Mouse (Mus musculus) cortical plate, adult 2 months (tissue): ENCODE data around the gene Ren1. TPM values are rescaled to one million over a fixed set of nuclear protein-coding genes. Genes with fewer than 3 reads are reported as not detected.

Experiments
- H3K27ac ChIP-seq: fragments of 200-500 bp; 2 replicates; pipeline ENCODE4 v1.5.1; 2012; ENCODE audit warnings: low read length, control low read depth, inconsistent platforms; ENCODE audit not compliant: insufficient read depth
- H3K4me1 ChIP-seq: fragments of 200-500 bp; 2 replicates; pipeline ENCODE4 v1.6.1; 2011; ENCODE audit warnings: low read length; ENCODE audit not compliant: control insufficient read depth, insufficient read depth
- H3K4me3 ChIP-seq: fragments of 200-500 bp; 2 replicates; pipeline ENCODE4 v1.5.1; 2011; ENCODE audit warnings: mild to moderate bottlenecking, low read length, control low read depth; ENCODE audit not compliant: insufficient read depth
- CTCF ChIP-seq: fragments of 200-500 bp; IDR thresholded peaks from 2 replicates; pipeline ENCODE4 v1.5.1; 2011; ENCODE audit warnings: mild to moderate bottlenecking, control low read depth, low read length; ENCODE audit not compliant: insufficient read depth; ENCODE audit errors: extremely low read depth
- POLR2A ChIP-seq: fragments of 200-500 bp; IDR thresholded peaks from 2 replicates; pipeline ENCODE4 v1.6.1; 2011; ENCODE audit warnings: mild to moderate bottlenecking, low read length, control low read depth; ENCODE audit not compliant: insufficient read depth; ENCODE audit errors: extremely low read depth
- polyA plus RNA-seq: library from polyadenylated mRNA; depleted of rRNA; stranded (reverse); fragments of >200 nt; gene quantifications from 2 replicates; pipeline ENCODE4 v1.2.3, GENCODE M21; 2012

Gene Ren1
- polyA plus RNA-seq, 1 experiment = 0.06 TPM

DNA sequence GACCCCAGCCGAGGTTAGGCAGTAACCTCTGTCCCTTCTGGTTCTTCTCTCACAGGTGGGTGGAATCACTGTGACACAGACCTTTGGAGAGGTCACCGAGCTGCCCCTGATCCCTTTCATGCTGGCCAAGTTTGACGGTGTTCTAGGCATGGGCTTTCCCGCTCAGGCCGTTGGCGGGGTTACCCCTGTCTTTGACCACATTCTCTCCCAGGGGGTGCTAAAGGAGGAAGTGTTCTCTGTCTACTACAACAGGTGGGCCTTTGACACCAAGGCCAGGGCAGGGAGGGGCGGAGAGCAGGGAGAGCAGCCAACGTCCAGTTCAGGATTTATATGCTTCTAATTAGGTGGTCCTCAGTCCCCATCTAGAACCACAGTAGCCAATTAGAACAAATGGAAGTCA is 6.0 kb downstream of the Ren1 start:
- Histone ChIP-seq H3K27ac (no peak overlapping the region), H3K4me1 (no peaks in the 10 kb centered on the region), H3K4me3 (no peak overlapping the region)
- TF ChIP-seq CTCF (no peak), POLR2A (no peak)

- no peak overlapping the region for H3K27ac ChIP-seq
- no peak for TF ChIP-seq CTCF
- no peak for TF ChIP-seq POLR2A
- H3K4me1 ChIP-seq = no peaks in the 10 kb centered on the region
- H3K4me3 ChIP-seq = no peak overlapping the region
Measured at GRCm38 (mm10) chr1:133361006-133361405, 10.7 kb downstream of the Ren1 start.

- Histone ChIP-seq H3K4me3 (no peak overlapping the region), H3K4me1 (no peaks in the 10 kb centered on the region)
- TF ChIP-seq CTCF (no peak), POLR2A (no peak)
Measured at GRCm38 (mm10) chr1:133362103-133362502, 11.8 kb downstream of the Ren1 start.

DNA sequence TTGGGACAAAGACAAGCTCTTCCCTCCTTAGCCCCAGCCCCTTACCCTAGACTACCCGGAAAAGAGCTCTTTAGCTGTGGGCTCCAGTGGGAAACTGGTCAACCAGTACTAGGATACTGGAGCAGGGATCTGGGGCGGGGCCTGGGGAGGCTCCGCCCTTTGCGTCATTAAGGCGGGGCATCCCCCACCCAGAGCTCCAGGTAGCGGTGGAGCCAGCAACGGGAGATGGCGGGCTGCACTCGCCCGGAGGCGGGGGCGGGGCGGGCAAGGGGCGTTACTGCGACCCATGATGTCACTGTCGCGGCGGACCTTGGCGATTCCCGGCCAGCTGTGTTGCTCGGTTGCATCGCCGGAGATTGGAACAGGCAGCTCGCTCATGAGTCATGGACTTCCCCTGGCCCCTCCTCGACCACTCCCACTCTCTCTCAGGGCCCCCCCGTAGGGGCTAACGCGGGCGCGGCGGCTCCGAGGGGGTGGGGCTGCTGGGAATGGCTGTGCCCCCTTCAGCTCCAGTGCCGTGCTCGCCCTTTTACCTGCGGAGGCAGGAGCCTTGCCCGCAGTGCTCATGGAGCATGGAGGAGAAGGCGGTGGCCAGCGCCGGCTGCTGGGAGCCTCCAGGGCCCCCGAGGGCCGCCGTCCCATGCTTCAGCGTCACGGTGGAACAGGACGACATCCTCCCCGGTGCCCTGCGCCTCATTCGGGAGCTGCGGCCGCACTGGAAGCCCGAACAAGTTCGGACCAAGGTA is 13.1 kb downstream of the Ren1 start, which contains the start of gene Etnk2:
Gene Etnk2, plus strand, starts transcription at position 297 of the 746 bp plus-strand sequence.
- TF ChIP-seq CTCF = no peak
- TF ChIP-seq POLR2A = no peak
- Histone ChIP-seq H3K4me1 (peaks cover 2% of the 10 kb centered on the region), H3K4me3 (peak within 1 kb of the TSS; percentile 56), H3K27ac (no peak within 1 kb of the TSS)

More at GRCm38 (mm10) chr1:133362103-133362502, 11.8 kb downstream of the Ren1 start:
- no peak overlapping the region for H3K27ac ChIP-seq

GRCm38 (mm10) chr1:133364022-133364630 is 13.8 kb downstream of the Ren1 start:
- Histone ChIP-seq H3K27ac (no peak overlapping the region), H3K4me1 (peaks cover 6% of the 10 kb centered on the region)
- no peak for TF ChIP-seq POLR2A
- TF ChIP-seq CTCF = no peak

DNA sequence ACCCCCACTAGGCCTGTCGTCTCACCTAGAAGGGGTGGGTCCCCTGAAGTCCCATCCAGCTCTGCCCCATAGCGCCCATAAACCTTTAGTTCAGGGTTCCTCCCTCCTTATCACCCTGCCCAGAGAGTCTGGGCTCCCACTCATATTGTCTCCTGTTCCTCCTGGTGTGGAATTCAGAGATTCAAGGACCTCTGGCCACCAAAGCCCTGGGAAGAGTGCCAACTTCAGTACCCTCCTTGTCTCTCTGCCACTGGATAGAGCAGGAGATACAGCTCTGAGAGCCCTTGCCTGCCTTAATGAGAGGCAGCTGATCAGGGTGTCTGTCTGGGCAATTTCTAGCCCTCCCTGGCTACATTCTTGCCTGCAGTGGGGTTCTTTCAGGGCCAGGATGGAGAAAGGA is 14.6 kb downstream of the Ren1 start:
- Histone ChIP-seq H3K27ac (no peak overlapping the region), H3K4me1 (peaks cover 6% of the 10 kb centered on the region), H3K4me3 (no peak overlapping the region)
- TF ChIP-seq CTCF (no peak), POLR2A (no peak)

More at GRCm38 (mm10) chr1:133364022-133364630, 13.8 kb downstream of the Ren1 start:
- H3K4me3 ChIP-seq = peak overlapping the region; percentile 56

- Histone ChIP-seq H3K27ac (peak overlapping the region; percentile 11; the same call in 1 of the 2 replicates), H3K4me3 (no peak overlapping the region), H3K4me1 (peaks cover 6% of the 10 kb centered on the region)
- no peak for TF ChIP-seq POLR2A
- TF ChIP-seq CTCF = no peak
Measured at GRCm38 (mm10) chr1:133366951-133367605, 16.8 kb downstream of the Ren1 start.

- Histone ChIP-seq H3K4me3 (no peak overlapping the region), H3K27ac (peak overlapping the region; percentile 11), H3K4me1 (peaks cover 6% of the 10 kb centered on the region)
- TF ChIP-seq POLR2A (no peak), CTCF (no peak)
Measured at GRCm38 (mm10) chr1:133367606-133368488, 17.5 kb downstream of the Ren1 start.

GRCm38 (mm10) chr1:133368644-133369043 is 18.3 kb downstream of the Ren1 start:
- TF ChIP-seq POLR2A = no peak
- no peak for TF ChIP-seq CTCF
- H3K27ac ChIP-seq = 0 out of 2 replicates have a peak overlapping the region, but pooled peaks have one; percentile 11
- no peak overlapping the region for H3K4me3 ChIP-seq
- peaks cover 6% of the 10 kb centered on the region for H3K4me1 ChIP-seq
